Mouse (Mus musculus) heart, adult 2 months (tissue): ENCODE data around the gene Ddx3x. TPM values are rescaled to one million over a fixed set of nuclear protein-coding genes. Genes with fewer than 3 reads are reported as not detected.
"Not testable (repeated sequence)": the region's sequence is repeated elsewhere in the genome, so short reads cannot be mapped to it uniquely, and the experiment has no call there.

Experiments used
- DNase-seq, 2 experiments: peaks; one replicate each; pipeline ENCODE4 v3.0.0; 2021
- H3K27ac ChIP-seq: fragments of 200-600 bp; 2 replicates; pipeline ENCODE4 v1.8.1; 2022
- H3K27me3 ChIP-seq: fragments of 200-500 bp; 2 replicates; pipeline ENCODE4 v1.6.1; 2012; ENCODE audit warnings: mild to moderate bottlenecking, low read length, inconsistent platforms, mixed read lengths; ENCODE audit not compliant: control insufficient read depth, insufficient read depth
- H3K36me3 ChIP-seq: fragments of 200-500 bp; 2 replicates; pipeline ENCODE4 v1.6.1; 2012; ENCODE audit warnings: low read length, inconsistent platforms; ENCODE audit not compliant: control insufficient read depth, insufficient read depth
- H3K4me1 ChIP-seq: fragments of 200-500 bp; 2 replicates; pipeline ENCODE4 v1.6.1; 2011; ENCODE audit warnings: low read length; ENCODE audit not compliant: control insufficient read depth, insufficient read depth
- H3K4me3 ChIP-seq: fragments of 200-600 bp; 2 replicates; pipeline ENCODE4 v1.8.1; 2022
- H3K79me2 ChIP-seq: fragments of 200-500 bp; replicated peaks from 2 replicates; pipeline ENCODE4 v1.6.1; 2012; ENCODE audit warnings: mild to moderate bottlenecking, inconsistent platforms, low read length, moderate library complexity, mixed read lengths; ENCODE audit not compliant: control insufficient read depth, insufficient read depth
- H3K9ac ChIP-seq: fragments of 200-500 bp; 2 replicates; pipeline ENCODE4 v1.6.1; 2012; ENCODE audit warnings: low read depth, mild to moderate bottlenecking, control low read depth, inconsistent platforms, low read length, mixed read lengths
- CTCF ChIP-seq: fragments of 200-600 bp; IDR thresholded peaks from 2 replicates; pipeline ENCODE4 v1.8.1; 2022; ENCODE audit warnings: antibody characterized with exemption, mild to moderate bottlenecking, moderate library complexity
- EP300 ChIP-seq: fragments of 200-500 bp; IDR thresholded peaks from 2 replicates; pipeline ENCODE4 v1.6.1; 2011; ENCODE audit warnings: low read depth, low read length, control low read depth; ENCODE audit not compliant: insufficient read depth
- POLR2A ChIP-seq: fragments of 200-500 bp; IDR thresholded peaks from 2 replicates; pipeline ENCODE4 v1.6.1; 2011; ENCODE audit warnings: mild to moderate bottlenecking, low read depth, low read length, control low read depth; ENCODE audit not compliant: insufficient read depth
- WGBS: fragments of 180-500 bp; shearing (Covaris S2); methylation state at CpG from one replicate; pipeline ENCODE4 v1.1.7; 2018; 5-methylcytosine and 5-hydroxymethylcytosine counted together
- intact Hi-C: fragments of 180-260 bp; cut with DNase I; formaldehyde crosslinking; loops from one replicate; pipeline ENCODE4 v1.15.1; 2025
- polyA plus RNA-seq: library from polyadenylated mRNA; depleted of rRNA; stranded (reverse); fragments of >200 nt; gene quantifications from 2 replicates; pipeline ENCODE4 v1.2.3, GENCODE M21; 2012
- total RNA-seq, 2 experiments: library from RNA; stranded (reverse); gene quantifications; 2 replicates each; pipeline ENCODE4 v1.2.3; 2021

Ddx3x gene
- total and polyA plus RNA-seq, 3 experiments = 21.9 to 176 (median 142) TPM

GRCm38 (mm10) chrX:13285772-13286171, 5.0 kb downstream of the Ddx3x start:
- no peak for DNase-seq
- Histone ChIP-seq H3K36me3 (peaks cover 36% of the 10 kb centered on the region), H3K9ac (no peak overlapping the region), H3K27ac (no peak overlapping the region), H3K79me2 (no peaks in the 10 kb centered on the region; the same call in 1 of the 2 replicates), H3K4me1 (no peaks in the 10 kb centered on the region), H3K4me3 (no peak overlapping the region), H3K27me3 (no peaks in the 10 kb centered on the region)
- WGBS = 52% methylated on average over 4 of the region's 4 CpGs
- intact Hi-C loops = no loop called here
- no peak for TF ChIP-seq CTCF
- TF ChIP-seq POLR2A = no peak
- no peak for TF ChIP-seq EP300

GRCm38 (mm10) chrX:13294505-13295228, 13.9 kb downstream of the Ddx3x start:
- WGBS = 46% methylated on average over 6 of the region's 6 CpGs
- Histone ChIP-seq H3K36me3 (peaks cover 8% of the 10 kb centered on the region; the same call in 1 of the 2 replicates), H3K4me1 (no peaks in the 10 kb centered on the region), H3K79me2 (no peaks in the 10 kb centered on the region; the same call in 1 of the 2 replicates), H3K9ac (no peak overlapping the region), H3K27me3 (no peaks in the 10 kb centered on the region), H3K27ac (no peak overlapping the region), H3K4me3 (no peak overlapping the region)
- TF ChIP-seq CTCF = no peak
- no peak for TF ChIP-seq POLR2A
- TF ChIP-seq EP300 = no peak
- intact Hi-C loops = no loop called here
- DNase-seq = no peak

- Histone ChIP-seq H3K27ac (no peak overlapping the region), H3K79me2 (no peaks in the 10 kb centered on the region; the same call in 1 of the 2 replicates), H3K4me3 (no peak overlapping the region), H3K9ac (no peak overlapping the region), H3K27me3 (no peaks in the 10 kb centered on the region), H3K4me1 (no peaks in the 10 kb centered on the region), H3K36me3 (peaks cover 7% of the 10 kb centered on the region; the same call in 1 of the 2 replicates)
- DNase-seq = no peak
- TF ChIP-seq CTCF (no peak), POLR2A (no peak), EP300 (no peak)
- intact Hi-C loops = no loop called here
Observed at GRCm38 (mm10) chrX:13295229-13295571, 14.4 kb downstream of the Ddx3x start.

GRCm38 (mm10) chrX:13296241-13296640, 15.5 kb downstream of the Ddx3x start:
- H3K4me3 ChIP-seq, H3K4me1 ChIP-seq, H3K36me3 ChIP-seq, intact Hi-C loops, H3K79me2 ChIP-seq, H3K27me3 ChIP-seq, DNase-seq, H3K9ac ChIP-seq, H3K27ac ChIP-seq: not testable (repeated sequence)
- 32% methylated on average over 4 of the region's 4 CpGs for WGBS

GRCm38 (mm10) chrX:13306190-13306589, 25.4 kb downstream of the Ddx3x start:
- DNase-seq = no peak
- Histone ChIP-seq H3K36me3 (no peaks in the 10 kb centered on the region), H3K9ac (no peak overlapping the region), H3K27ac (no peak overlapping the region), H3K79me2 (no peaks in the 10 kb centered on the region), H3K4me1 (no peaks in the 10 kb centered on the region), H3K4me3 (no peak overlapping the region), H3K27me3 (no peaks in the 10 kb centered on the region)
- 79% methylated on average over 3 of the region's 3 CpGs for WGBS
- no peak for TF ChIP-seq POLR2A
- TF ChIP-seq EP300 = no peak
- TF ChIP-seq CTCF = no peak
- intact Hi-C loops = no loop called here

- intact Hi-C loops = no loop called here
- no peak overlapping the region for H3K27ac ChIP-seq
- 67% methylated on average over 4 of the region's 4 CpGs for WGBS
- no peak overlapping the region for H3K9ac ChIP-seq
- TF ChIP-seq CTCF (no peak), POLR2A (no peak)
- no peaks in the 10 kb centered on the region for H3K4me1 ChIP-seq
- H3K27me3 ChIP-seq = no peaks in the 10 kb centered on the region
- H3K4me3 ChIP-seq = no peak overlapping the region
- H3K36me3 ChIP-seq = no peaks in the 10 kb centered on the region
- peak in 1 of 2 experiments; percentile 4 for DNase-seq
- H3K79me2 ChIP-seq = no peaks in the 10 kb centered on the region
Observed at GRCm38 (mm10) chrX:13311396-13311795, 30.6 kb downstream of the Ddx3x start.
